Mouse (Mus musculus) hematopoietic stem cell, adult 5-6 weeks (primary cell): ENCODE results near the gene Knl1. TPM values are rescaled to one million over a fixed set of nuclear protein-coding genes. Genes with fewer than 3 reads are reported as not detected.
A peak's percentile ranks its signal among the peaks of the same experiment; 100 is the strongest.

Source experiments
- ATAC-seq, 2 experiments: fragments of 125-278 bp in 1 of 2; replicated peaks in 1 of 2; 2 replicates each; pipeline ENCODE4 v1.8.0; 2016 to 2017; ENCODE audit warnings: inconsistent platforms in 2 of 2, mild to moderate bottlenecking in 2 of 2, moderate number of reproducible peaks in 2 of 2, low read depth in 1 of 2, moderate TSS enrichment in 1 of 2; ENCODE audit not compliant: low FRiP score in 2 of 2, poor library complexity in 2 of 2, severe bottlenecking in 2 of 2, insufficient read depth in 1 of 2, low TSS enrichment in 1 of 2
- total RNA-seq: library from RNA; stranded (forward); fragments of 172-1452, 232-1000 nt; gene quantifications from 2 replicates; pipeline ENCODE4 v1.2.3, GENCODE M21; 2017

The Knl1 gene
- total RNA-seq, 1 experiment from 2014 or later = 56.7 TPM

DNA sequence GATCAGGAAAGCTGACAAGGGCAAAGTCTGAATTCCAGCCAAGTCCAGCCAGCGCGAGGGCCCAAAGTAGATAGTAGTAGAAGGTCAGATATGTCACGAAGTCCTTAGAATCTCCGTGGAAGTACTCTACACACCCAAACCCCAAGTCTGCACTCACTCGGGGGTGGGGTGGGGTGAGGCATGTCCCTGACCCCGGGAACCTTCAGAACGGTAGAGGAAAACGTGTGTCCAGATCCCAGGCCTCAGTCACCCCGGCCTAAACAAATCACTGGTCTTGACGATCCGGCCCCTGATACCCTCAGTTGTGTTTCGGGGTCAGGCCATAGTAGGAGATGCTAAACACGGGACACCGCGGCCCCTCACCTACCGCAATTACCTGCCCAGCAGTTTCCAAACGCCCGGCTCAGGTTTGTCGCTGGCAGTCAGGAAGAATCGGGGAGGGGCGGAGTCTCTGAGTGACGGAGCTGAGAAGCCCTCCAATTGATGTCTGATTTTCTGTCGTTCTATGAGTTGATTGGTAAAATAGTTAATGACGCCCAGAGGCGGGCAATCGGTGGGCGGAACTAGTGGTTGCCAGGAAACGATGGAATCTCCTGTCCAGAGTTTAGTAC lies 17.9 kb upstream of the Knl1 start, which contains the start of gene Ccdc32:
Gene Ccdc32, minus strand, starts transcription at position 453 of the 611 bp plus-strand sequence.
- ATAC-seq = peak; percentile 99

GRCm38 (mm10) chr2:119032191-119032590 lies 14.7 kb upstream of the Knl1 start:
- no peak for ATAC-seq

- peak; percentile 98 to 100 for ATAC-seq
Observed at GRCm38 (mm10) chr2:119034656-119035396, 12.1 kb upstream of the Knl1 start, which contains the start of gene Rpusd2. TSS of gene Rpusd2 (plus strand) at chr2:119034790.

GRCm38 (mm10) chr2:119035397-119035745 lies 11.5 kb upstream of the Knl1 start:
- no peak for ATAC-seq

- no peak for ATAC-seq
Observed at GRCm38 (mm10) chr2:119040882-119041281, 6.0 kb upstream of the Knl1 start.

DNA sequence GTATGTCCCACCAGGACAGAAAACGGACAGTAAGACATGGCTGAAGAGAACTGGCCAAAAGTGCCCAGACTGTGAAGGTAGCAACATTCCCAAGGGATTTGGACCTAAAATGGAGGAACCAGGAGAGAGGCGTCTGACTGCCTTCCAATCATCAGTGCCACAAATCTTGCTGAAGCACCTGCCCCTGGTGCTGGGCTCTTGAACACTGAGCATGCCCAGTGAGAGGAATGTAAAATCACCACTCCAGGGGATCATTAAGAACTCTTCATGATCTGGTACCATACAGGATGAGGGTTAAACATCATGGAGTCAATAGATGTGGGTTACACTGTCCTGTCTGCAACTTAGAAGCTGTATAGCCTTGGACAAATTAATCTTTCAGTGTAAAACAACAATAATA lies 1.8 kb upstream of the Knl1 start:
- ATAC-seq = no peak

DNA sequence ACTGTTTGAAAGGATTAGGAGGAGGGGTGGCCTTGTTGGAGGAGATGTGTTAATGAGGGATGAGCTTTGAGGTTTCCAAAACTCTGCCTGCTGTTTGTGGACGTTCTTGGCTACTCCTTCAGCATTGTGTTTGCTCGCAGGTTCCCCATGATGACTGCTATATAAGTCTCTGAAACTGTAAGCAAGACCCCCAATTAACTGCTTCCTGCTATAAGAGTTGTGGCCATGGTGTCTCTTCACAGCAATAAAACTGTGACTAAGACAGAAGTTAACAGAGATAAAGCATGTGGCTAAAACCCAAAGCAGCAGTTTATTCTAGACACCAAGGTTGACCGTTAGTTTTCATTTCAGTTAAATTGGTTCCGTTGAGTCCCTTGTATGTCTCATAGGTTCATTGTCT lies 930 bp downstream of the Knl1 start:
- ATAC-seq = no peak

DNA sequence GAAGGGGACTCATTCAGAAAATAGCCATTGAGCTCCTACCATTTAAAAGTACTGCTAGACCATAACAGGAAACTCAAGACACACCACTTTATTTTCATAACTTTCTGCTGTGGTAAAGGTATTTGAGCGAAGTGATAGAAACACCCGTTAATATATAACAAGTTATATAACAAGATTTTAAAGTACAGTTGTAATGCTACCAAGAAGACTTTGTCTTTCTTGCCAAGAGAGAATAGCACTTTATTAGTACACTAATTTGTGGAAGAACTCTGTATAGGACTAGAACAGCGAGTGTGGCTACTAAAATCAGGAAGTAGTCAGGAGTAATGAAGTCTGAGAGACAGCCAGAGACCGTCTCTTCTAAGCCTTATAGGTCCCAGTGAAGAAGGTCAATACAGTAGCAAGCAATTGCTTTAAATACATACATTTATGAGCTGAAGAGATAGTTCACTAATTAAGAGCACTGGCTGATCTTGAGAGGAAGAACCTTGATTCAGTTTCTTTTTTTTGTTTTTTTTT lies 3.3 kb downstream of the Knl1 start:
- no peak for ATAC-seq

DNA sequence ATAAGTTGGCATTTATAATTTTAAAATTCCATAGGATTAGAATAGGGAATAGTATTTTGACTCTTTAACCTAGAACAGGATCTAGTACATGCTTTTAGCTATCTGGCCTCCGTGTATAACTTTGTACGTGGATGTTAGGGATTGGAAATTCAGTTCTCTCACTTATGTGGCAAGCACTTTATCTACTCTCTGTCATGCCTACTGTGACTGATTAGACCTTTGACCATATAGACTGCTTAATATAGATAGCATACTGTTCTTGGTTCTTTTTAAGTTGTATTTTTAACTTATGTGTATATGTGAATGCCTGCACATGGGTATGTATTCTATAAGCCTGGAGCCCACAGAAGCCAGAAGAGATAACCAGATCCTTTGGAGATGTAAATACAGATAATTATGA lies 13.2 kb downstream of the Knl1 start:
- no peak for ATAC-seq

GRCm38 (mm10) chr2:119072397-119072796 lies 25.5 kb downstream of the Knl1 start:
- no peak for ATAC-seq

- ATAC-seq = no peak
Observed at GRCm38 (mm10) chr2:119086156-119086555, 39.2 kb downstream of the Knl1 start.

DNA sequence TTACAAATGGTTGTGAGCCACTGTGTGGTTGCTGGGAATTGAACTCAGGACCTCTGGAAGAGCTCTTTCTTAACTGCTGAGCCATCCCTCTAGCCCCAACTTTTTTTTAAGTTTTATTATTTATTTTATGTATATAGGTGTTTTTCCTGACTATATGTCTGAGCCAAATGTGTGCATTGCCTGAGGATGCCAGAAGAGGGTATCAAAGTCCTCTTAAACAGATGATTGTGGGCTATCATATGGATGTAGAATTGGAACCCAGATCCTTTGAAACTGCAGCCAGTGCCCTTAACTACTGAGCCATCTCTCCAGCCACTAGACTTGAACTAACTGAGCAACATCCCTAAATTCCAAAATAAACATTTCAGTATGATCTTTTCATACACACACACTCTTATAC lies 54.6 kb downstream of the Knl1 start:
- ATAC-seq = no peak

GRCm38 (mm10) chr2:119106583-119106982 lies 59.7 kb downstream of the Knl1 start:
- no peak for ATAC-seq

- no peak for ATAC-seq
Observed at GRCm38 (mm10) chr2:119108554-119108953, 61.6 kb downstream of the Knl1 start.

GRCm38 (mm10) chr2:119111060-119111459 lies 64.1 kb downstream of the Knl1 start:
- ATAC-seq = no peak

DNA sequence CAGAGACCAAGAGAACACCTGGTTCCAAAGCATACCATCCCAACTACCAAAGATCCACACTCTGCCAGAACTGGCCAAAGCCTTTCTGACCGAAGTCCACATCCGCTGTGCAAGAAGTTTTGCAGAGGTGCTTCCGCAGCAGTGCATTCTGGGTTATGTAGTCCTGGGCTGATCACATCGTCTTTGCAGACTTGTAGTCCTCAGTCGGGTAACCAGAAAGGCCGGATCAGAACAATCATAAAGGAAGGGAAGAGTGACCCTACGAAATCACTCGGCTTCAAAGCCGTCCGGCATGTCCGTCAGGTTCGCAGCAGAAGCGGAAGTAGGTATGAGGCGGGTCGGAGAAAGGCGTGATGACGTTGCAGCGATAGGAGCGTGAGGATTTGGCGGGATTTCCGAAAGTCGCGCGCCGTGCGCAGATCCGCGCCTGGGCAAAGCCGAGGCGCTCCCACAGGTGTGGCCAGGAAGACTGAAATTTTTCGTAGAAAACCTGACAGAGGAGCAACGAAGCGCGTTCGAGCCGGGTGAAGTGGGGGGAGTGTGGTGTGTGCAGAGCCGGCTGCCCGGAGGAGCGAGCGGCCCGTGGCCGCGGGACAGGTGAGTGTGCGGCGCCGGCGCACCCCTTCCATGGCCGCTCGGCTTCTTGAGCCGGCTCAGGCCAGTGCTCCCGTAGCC lies 65.7 kb downstream of the Knl1 start, which contains the start of gene Rad51:
Gene Rad51, plus strand, starts transcription at position 356 of the 675 bp plus-strand sequence.
- ATAC-seq = peak; percentile 97 to 98

DNA sequence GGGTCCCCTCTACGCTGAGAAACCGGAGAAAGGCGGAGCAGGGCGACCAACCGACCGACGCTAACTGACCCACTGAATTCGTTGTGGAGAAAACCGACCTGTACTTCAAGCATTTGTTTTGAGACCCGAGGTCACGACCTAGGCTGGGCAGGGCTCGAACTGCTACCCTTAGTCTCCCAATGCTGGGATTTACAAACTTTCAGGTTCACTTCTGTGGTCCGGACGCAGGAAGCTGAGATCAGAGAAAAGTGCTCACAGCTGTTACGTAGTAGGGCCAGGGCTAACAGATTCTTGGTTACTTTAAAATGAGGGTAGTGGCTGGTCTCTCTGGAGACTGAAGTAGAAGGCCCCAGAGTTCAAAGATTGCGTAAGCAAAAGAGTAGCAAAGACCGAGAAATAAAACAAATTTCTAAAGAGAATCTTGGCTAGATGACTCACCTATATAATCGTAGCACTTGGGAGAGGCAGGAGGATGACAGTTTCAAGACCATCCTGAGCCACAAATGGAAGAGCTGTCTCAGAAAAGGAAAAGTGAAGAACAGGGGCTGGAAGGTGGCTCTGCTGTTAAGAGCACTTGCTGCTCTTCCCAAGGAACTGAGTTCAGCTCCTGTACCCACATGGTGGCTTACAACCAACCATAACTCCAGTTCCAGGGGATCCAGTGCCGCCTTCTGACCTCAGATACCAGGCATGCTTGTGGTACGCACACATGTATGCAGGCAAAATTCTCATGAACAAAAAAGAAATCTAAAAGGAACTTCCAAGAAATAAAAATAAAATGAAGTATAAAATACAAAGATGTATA lies 66.4 kb downstream of the Knl1 start:
- ATAC-seq = no peak
